Mouse (Mus musculus) CD4-positive, CD25-positive, alpha-beta regulatory T cell, adult 2 months (primary cell): Measurements from ENCODE around the gene Hadha.

Experiments
- DNase-seq: peaks from one replicate; pipeline ENCODE4 v3.0.0-alpha.2; 2012; ENCODE audit warnings: low read depth, low spot score

The Hadha gene

DNA sequence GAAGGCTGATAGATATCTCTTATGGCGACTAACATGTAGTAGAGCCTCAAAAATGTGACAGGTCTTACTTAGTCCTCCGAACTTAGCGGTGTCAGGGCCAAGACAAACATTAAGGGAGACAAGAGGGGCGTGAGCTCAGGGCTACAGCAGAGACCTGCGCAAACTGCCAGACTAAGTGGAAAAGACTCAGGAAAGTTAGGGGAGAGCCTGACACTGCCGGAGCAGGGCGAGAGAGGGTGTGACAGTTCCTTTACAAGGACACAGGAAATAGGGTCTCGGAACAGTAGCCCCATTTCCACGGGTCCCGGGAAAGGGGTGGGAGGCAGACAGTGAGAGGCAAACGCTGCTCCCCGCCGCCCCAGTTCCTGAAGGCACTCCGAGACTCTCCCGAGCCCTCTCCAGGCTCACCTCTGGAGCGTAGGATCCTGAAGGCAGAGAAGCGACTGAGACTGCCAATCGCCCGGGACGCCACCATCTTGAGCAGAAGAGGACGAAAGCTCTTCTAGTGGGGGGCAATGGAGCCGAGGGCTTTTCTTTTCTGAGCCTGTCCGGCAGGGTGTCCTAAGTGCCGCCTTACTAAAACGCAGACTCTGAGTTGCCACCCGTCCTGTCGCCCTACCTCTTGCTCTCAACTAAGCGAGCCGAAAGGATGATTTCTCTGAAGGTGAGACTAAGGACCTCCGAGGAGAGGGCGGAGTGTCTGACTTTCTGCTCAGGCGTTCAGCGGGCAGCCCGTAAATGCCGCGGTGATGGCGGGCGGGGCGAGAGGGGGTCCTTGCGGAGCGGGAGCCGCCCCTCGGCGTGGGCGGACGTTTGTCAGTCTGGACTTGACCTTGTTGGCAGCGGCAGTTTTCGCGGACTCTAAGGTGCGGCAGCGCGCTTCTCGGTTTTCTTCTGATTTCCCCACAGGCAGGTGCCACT lies at the start of gene Hadha, which contains the start of gene Hadhb:
Gene Hadha, minus strand, starts transcription at position 689 of the 921 bp plus-strand sequence.
Gene Hadhb, plus strand, starts transcription at position 775 of the 921 bp plus-strand sequence.
- peak; percentile 95 for DNase-seq

DNA sequence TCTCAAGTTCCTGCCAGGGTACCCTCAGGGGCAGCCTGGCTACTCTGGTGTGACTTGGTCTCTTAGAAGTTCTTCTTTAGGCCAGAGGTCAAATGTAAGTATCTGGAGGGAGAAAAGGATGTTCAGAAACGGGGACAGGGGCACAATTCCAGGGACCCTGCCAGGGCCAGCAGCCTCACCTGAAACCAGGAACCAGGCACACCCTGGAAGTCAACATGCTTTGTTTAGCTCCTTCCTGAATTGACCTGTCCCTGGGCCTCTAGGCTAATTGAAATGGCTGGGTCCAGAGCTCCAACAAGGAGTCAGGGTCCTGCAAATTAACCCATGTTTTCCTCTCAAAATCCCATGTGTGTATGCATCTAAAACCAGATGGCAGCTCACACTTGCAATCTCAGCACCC lies 49.5 kb upstream of the Hadha start:
- DNase-seq: no peak

DNA sequence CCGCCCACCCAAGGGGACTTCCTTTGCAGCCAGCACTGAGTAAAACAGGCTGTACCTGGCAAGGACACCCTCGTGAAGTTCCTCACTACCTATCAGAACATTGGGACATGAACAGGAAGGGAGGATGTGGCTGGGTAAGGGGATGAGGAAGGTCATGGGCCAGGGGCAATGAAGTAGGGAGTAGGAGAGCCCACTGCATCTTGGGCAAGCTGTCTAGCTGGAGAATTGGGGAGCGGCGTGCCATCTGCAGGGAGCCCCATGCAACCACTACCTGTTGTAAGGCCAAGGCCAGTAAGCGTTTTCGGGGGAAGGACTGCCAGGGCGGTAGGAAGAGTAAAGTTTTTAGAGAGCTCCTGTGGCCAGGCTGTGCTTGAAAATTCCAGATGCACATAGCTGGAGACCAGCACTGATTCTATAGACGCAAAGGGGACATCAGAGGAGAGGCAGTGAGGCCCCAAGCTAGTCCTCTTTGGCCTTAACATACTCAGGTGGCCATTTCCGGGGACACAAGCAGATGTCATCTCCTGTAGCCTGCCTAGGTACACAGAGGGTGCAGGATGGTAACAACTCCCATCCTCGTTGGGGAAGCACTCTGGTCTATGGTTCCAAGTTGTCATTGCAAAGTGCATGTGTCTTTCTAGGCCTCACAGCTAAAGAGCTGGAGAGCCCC lies 48.4 kb upstream of the Hadha start:
- no peak for DNase-seq

DNA sequence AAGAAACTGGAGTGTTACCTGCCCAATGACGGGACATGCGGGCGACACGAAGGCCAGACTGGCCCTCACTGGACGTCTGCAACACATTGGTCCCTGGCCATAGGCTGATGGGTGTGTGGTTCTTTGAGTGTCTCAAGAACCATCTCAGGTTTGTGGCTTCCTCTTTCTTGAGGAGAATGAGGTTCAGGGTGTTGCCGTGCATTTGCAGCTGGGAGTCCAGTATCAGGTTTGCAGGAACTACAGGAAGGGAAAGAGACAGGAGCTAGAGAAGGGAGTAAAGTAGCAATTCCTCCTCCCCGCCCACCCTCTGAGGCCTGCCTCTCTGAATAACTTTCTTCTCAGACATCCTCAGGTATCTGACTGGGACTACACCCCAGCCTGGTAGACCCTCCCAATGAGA lies 47.3 kb upstream of the Hadha start:
- no peak for DNase-seq

DNA sequence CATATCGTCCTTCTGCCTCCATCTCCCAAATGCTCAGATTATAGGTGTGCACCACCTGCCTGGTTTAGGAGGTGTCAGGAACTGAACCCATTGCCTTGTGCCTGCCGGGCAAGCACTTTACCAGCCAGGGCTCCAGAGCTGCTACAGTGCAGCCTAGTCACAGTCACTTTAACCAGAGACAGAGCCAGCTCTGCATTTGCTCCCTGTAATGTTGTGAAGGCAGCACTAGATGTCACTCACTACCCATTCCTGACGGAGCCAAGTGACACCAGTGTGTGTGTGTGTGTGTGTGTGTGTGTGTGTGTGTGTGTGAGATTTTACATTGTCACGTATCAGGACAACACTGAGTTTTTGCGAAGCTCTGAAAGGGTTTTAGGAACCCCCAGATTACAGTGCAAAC lies 46.6 kb upstream of the Hadha start:
- peak; percentile 36 for DNase-seq

DNA sequence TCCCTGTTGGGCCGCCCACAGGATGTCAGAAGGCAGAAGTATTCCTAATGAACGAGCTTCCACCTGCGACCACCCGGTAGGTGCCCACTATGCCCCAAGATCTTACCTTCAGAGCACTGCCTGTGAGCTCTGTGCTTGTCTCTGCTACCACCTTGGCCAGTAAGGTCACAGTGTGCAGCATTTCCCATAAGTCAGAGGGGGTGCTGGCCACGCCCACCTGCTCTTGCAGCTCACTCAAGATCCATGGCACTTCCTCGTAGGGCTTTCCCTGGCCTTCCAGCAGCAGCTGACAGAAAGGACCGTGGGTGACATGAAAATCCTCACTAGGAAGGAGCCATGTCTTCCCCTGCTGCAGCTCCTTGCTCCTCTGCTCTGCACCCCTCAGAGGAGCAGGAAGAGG lies 43.3 kb upstream of the Hadha start:
- peak; percentile 19 for DNase-seq

GRCm38 (mm10) chr5:30195340-30195739 lies 40.4 kb upstream of the Hadha start:
- DNase-seq: no peak

DNA sequence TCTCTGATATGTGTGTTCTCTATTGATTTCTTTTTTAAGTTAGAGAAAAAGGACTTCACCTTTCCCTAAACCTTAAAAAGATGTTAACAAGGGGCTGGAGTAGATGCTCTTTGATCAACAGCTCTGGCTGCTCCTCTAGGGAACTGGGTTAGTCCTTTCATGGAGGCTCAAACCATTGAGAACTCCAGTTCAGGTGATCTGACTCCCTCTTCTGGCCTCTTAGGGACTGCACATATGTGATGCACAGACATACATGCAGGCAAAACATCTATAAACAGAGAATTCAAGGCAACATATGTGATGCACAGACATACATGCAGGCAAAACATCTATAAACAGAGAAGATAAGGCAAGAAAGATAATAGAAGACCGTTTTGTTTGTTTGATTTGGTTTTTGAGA lies 37.5 kb upstream of the Hadha start:
- DNase-seq: no peak

- no peak for DNase-seq
Measured at GRCm38 (mm10) chr5:30187687-30188485, 32.9 kb upstream of the Hadha start.

- DNase-seq: no peak
Measured at GRCm38 (mm10) chr5:30175811-30176210, 20.8 kb upstream of the Hadha start.

- no peak for DNase-seq
Measured at GRCm38 (mm10) chr5:30172931-30173692, 18.1 kb upstream of the Hadha start.

DNA sequence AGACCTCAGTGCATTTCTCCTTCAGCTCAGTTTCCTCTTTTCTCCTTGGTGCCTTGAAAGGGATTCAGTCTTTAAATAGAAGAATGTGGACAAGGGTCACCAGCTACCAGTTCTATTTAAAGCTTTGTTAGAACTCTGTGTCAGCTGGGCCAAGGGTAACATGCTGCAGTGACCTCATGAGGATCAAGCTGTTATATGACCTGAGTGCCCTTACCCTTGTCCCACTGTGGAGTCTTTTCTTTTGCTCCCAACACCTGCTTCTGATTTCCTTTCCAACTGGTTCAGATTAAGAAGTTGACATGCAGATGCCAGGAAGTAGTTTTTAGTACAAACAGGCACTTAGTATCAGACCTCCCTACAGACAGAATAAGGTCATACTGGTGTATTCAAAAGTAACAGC lies 17.2 kb upstream of the Hadha start:
- no peak for DNase-seq

DNA sequence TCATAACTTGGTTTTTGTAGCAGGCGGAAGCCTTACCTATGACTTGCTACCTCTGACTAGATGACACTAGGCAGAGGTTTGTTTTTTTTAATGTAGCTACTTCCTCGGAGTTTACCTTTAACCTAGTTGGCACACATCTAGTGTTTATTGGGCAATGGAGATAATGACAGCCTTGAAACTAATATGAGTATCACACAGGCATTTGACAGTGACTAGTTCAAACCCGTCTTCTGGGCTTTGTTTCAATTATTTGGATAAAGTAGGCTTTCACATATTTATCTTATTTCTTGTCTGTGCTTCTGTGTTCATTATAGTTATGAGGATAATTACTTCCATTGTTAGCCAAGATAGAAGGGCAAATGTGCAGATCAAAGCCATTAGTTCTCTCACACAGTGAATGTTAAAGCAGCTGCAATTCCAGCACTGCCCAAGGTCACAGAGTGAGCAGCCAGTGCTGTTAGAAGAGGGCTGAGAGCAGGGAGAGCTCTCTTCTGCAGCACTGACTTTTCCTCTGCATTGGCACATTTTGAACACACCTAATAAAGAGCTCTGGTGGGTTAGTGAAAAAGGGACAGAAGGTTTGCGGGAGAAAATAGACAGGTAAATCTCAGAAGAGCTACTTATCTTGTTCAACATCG lies 15.5 kb upstream of the Hadha start:
- DNase-seq: no peak

DNA sequence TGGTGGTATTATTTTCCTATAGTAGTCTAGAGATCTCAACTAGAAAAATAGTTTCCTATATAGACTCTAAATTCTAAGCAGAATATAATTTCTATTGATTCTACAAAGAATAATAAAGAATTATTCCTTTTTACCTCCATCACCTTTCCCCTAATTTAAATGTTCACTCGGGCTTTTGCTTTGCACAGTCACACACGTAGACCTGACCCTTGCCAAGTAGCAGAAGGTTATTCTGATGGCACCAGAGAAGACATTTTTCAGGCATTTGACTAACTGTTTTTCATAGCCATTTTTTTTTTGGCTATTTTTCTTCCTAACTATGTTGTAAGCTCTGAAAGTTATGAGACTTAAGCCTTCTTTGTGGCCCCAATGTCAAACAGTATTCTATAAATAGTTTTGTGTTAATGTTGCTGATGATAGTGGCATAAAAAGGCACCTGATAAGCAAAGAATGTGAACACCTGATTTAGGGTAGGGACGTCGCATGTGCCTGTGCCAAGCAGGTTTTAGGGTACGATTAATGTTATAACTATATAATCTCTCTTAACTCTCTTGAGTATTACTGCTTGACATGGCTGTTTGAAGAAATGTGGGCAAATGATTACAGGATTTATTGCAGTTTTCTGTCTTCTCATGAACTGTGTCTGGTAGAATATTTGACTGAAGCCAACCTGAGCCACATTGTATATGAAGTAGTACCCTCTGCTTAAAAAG lies 10.4 kb upstream of the Hadha start:
- DNase-seq: no peak

- no peak for DNase-seq
Measured at GRCm38 (mm10) chr5:30162339-30162738, 7.4 kb upstream of the Hadha start.

DNA sequence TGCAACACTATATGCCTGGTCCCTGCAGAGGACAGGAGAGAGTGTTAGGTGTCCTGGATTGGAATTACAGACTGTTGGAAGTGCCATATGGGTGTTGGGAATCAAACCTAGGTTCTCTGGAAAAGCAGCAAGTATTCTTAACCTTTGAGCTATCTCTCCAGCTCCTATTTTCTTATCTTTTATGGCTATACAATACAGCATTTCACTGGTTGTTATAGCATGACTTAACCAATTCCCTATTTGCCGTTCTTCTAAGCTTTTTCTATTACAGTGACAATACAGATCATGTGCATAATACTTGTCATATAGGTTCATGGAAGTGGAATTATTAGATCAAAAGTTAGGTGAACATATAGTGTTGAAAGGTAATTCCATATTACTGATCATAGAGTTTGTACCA lies 6.9 kb upstream of the Hadha start:
- DNase-seq: no peak

- no peak for DNase-seq
Measured at GRCm38 (mm10) chr5:30159601-30160000, 4.6 kb upstream of the Hadha start.

- DNase-seq: peak; percentile 61
Measured at GRCm38 (mm10) chr5:30155821-30156629, 1.1 kb upstream of the Hadha start.

DNA sequence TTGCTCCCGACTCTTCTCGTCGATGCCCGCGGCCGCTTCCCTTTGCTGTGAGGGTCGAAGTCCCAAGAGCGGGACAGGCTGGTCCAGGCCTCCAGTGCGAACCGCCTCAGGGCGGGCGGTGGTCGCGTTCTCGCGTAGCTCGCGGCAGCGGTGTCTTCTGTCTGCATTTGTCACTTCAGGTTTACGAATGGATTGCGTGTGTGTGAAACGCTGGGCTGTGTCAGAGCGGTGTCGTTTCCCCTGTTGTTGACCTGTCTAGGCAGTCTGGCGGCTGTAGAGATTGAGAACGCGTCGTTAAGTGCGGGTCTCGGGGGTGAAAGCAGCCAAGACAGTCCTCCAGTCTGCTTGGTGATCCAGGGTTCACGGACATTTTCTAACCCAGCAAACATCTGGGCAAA lies 432 bp upstream of the Hadha start:
- no peak for DNase-seq
